Mouse (Mus musculus) G1E (cell line): ENCODE measurements around the gene Cd72.

ENCODE experiments used
- CTCF ChIP-seq: IDR thresholded peaks from 2 replicates; pipeline ENCODE4 v1.5.1; 2012; ENCODE audit warnings: low read depth, low read length, inconsistent platforms, mixed read lengths
- GATA1 ChIP-seq: IDR thresholded peaks from 2 replicates; pipeline ENCODE4 v1.6.1; 2012; ENCODE audit warnings: borderline replicate concordance, low read length, inconsistent platforms, mixed read lengths
- GATA2 ChIP-seq: IDR thresholded peaks from 2 replicates; pipeline ENCODE4 v1.6.1; 2012; ENCODE audit warnings: low read depth, low read length, inconsistent platforms, borderline replicate concordance

- peak; percentile 56 for TF ChIP-seq CTCF
- TF ChIP-seq GATA1: no peak
- TF ChIP-seq GATA2: no peak
These were observed 12.4 kb downstream of the Cd72 start for GRCm38 (mm10) chr4:43442044-43442443.
